Mouse (Mus musculus) kidney, postnatal 0 days (tissue): ENCODE results near the gene Cnksr1. TPM values are rescaled to one million over a fixed set of nuclear protein-coding genes. Genes with fewer than 3 reads are reported as not detected.

Experiments
- ATAC-seq: fragments of 200-750 bp; cut with Nextera tagmentation; replicated peaks from 2 replicates; pipeline ENCODE4 v1.8.0; 2017; ENCODE audit warnings: low read depth, moderate number of reproducible peaks, moderate TSS enrichment, moderate library complexity; ENCODE audit not compliant: low FRiP score
- DNase-seq: peaks from one replicate; pipeline ENCODE4 v3.0.0-alpha.2; 2016; ENCODE audit warnings: low spot score
- H3K27ac ChIP-seq: fragments of 300-500 bp; sonication (generic); 2 replicates; pipeline ENCODE4 v1.5.1; 2014; ENCODE audit warnings: mild to moderate bottlenecking
- H3K27me3 ChIP-seq: fragments of 300-500 bp; sonication (generic); 2 replicates; pipeline ENCODE4 v1.6.1; 2014; ENCODE audit warnings: low read length, mixed read lengths; ENCODE audit not compliant: insufficient read depth
- H3K36me3 ChIP-seq: fragments of 300-500 bp; sonication (generic); 2 replicates; pipeline ENCODE4 v1.6.1; 2014; ENCODE audit warnings: low read length, mixed read lengths; ENCODE audit not compliant: insufficient read depth
- H3K4me1 ChIP-seq: fragments of 300-500 bp; sonication (generic); replicated peaks from 2 replicates; pipeline ENCODE4 v1.6.1; 2014; ENCODE audit warnings: antibody characterized with exemption, low read length, mixed read lengths; ENCODE audit not compliant: insufficient read depth
- H3K4me2 ChIP-seq: fragments of 300-500 bp; sonication (generic); 2 replicates; pipeline ENCODE4 v1.6.1; 2014; ENCODE audit warnings: mild to moderate bottlenecking, low read length, moderate library complexity, mixed read lengths
- H3K4me3 ChIP-seq: fragments of 300-500 bp; sonication (generic); replicated peaks from 2 replicates; pipeline ENCODE4 v1.5.1; 2014; ENCODE audit warnings: low read depth, low read length
- H3K9ac ChIP-seq: fragments of 300-500 bp; sonication (generic); 2 replicates; pipeline ENCODE4 v1.6.1; 2014; ENCODE audit warnings: low read depth, low read length
- H3K9me3 ChIP-seq: fragments of 300-500 bp; sonication (generic); replicated peaks from 2 replicates; pipeline ENCODE4 v1.6.1; 2016; ENCODE audit warnings: low read length, inconsistent platforms, mixed read lengths
- CTCF ChIP-seq: IDR thresholded peaks from 2 replicates; pipeline ENCODE4 v1.5.1; 2016; ENCODE audit warnings: antibody characterized with exemption, low read depth, mild to moderate bottlenecking, moderate library complexity
- WGBS: fragments of 180-500 bp; shearing (Covaris S2); extraction: QIAGEN DNeasy Blood & Tissue Kit; methylation state at CpG from one replicate; pipeline ENCODE4 v1.1.7; 2014; 5-methylcytosine and 5-hydroxymethylcytosine counted together
- polyA plus RNA-seq: library from polyadenylated mRNA; unstranded; fragments of >200 nt; fragmentation: Nextera tagmentation; extraction: Ambion mirVana; gene quantifications from 2 replicates; pipeline ENCODE4 v1.2.1, GENCODE M21; 2015

Gene Cnksr1
- polyA plus RNA-seq, 1 experiment from 2014 or later, result 9.2 TPM

GRCm38 (mm10) chr4:134265860-134266585 is 27.8 kb upstream of the Cnksr1 start:
- H3K4me3 ChIP-seq, result no peak overlapping the region
- no peak for DNase-seq
- WGBS, result 25% methylated on average over 9 of the region's 9 CpGs
- H3K27ac ChIP-seq, result no peak overlapping the region; the same call in 1 of the 2 replicates
- H3K27me3 ChIP-seq, result no peaks in the 10 kb centered on the region
- H3K4me1 ChIP-seq, result no peaks in the 10 kb centered on the region
- TF ChIP-seq CTCF, result no peak
- H3K36me3 ChIP-seq, result no peaks in the 10 kb centered on the region
- H3K4me2 ChIP-seq, result no peak overlapping the region
- ATAC-seq, result no peak
- no peak overlapping the region for H3K9ac ChIP-seq
- H3K9me3 ChIP-seq, result no peaks in the 10 kb centered on the region

- H3K27ac ChIP-seq, result no peak overlapping the region
- no peak for ATAC-seq
- TF ChIP-seq CTCF, result peak; percentile 88
- no peak overlapping the region for H3K4me3 ChIP-seq
- no peaks in the 10 kb centered on the region for H3K36me3 ChIP-seq
- no peak overlapping the region for H3K9ac ChIP-seq
- no peak overlapping the region for H3K4me2 ChIP-seq
- DNase-seq, result peak; percentile 71
- H3K9me3 ChIP-seq, result no peaks in the 10 kb centered on the region
- no peaks in the 10 kb centered on the region for H3K4me1 ChIP-seq
- no peaks in the 10 kb centered on the region for H3K27me3 ChIP-seq
- 34% methylated on average over 6 of the region's 6 CpGs for WGBS
Measured at GRCm38 (mm10) chr4:134263191-134263590, 25.0 kb upstream of the Cnksr1 start.

- Histone ChIP-seq H3K36me3 (no peaks in the 10 kb centered on the region), H3K9me3 (no peaks in the 10 kb centered on the region), H3K27me3 (no peaks in the 10 kb centered on the region), H3K9ac (no peak overlapping the region), H3K27ac (no peak overlapping the region), H3K4me3 (no peak overlapping the region), H3K4me2 (no peak overlapping the region), H3K4me1 (peaks cover 23% of the 10 kb centered on the region)
- no peak for TF ChIP-seq CTCF
- ATAC-seq, result no peak
- DNase-seq, result peak; percentile 19
- 36% methylated on average over 11 of the region's 11 CpGs for WGBS
Measured at GRCm38 (mm10) chr4:134258354-134258753, 20.2 kb upstream of the Cnksr1 start.

GRCm38 (mm10) chr4:134257198-134258009 is 19.2 kb upstream of the Cnksr1 start:
- Histone ChIP-seq H3K36me3 (no peaks in the 10 kb centered on the region), H3K4me1 (peaks cover 24% of the 10 kb centered on the region), H3K27ac (peak overlapping the region; percentile 47), H3K27me3 (peaks cover 7% of the 10 kb centered on the region), H3K9ac (no peak overlapping the region), H3K4me3 (no peak overlapping the region), H3K4me2 (0 out of 2 replicates have a peak overlapping the region, but pooled peaks have one; percentile 11), H3K9me3 (no peaks in the 10 kb centered on the region)
- DNase-seq (peak; percentile 10), ATAC-seq (no peak)
- 31% methylated on average over 11 of the region's 11 CpGs for WGBS
- no peak for TF ChIP-seq CTCF

GRCm38 (mm10) chr4:134256407-134257197 is 18.4 kb upstream of the Cnksr1 start:
- WGBS, result 21% methylated on average over 19 of the region's 19 CpGs
- Histone ChIP-seq H3K27me3 (peaks cover 15% of the 10 kb centered on the region), H3K9ac (no peak overlapping the region), H3K36me3 (no peaks in the 10 kb centered on the region), H3K4me1 (peaks cover 30% of the 10 kb centered on the region), H3K4me2 (peak overlapping the region; percentile 11; the same call in 1 of the 2 replicates), H3K27ac (peak overlapping the region; percentile 47), H3K4me3 (no peak overlapping the region), H3K9me3 (no peaks in the 10 kb centered on the region)
- 0 out of 2 replicates have a peak, but pooled peaks have one; percentile 30 for ATAC-seq
- peak; percentile 59 for DNase-seq
- TF ChIP-seq CTCF, result no peak

GRCm38 (mm10) chr4:134255854-134256253 is 17.7 kb upstream of the Cnksr1 start:
- H3K36me3 ChIP-seq, result no peaks in the 10 kb centered on the region
- H3K9me3 ChIP-seq, result no peaks in the 10 kb centered on the region
- H3K4me3 ChIP-seq, result no peak overlapping the region
- DNase-seq (peak; percentile 14), ATAC-seq (no peak)
- peaks cover 22% of the 10 kb centered on the region for H3K27me3 ChIP-seq
- no peak for TF ChIP-seq CTCF
- H3K9ac ChIP-seq, result no peak overlapping the region
- H3K4me1 ChIP-seq, result peaks cover 37% of the 10 kb centered on the region
- no peak overlapping the region; the same call in 1 of the 2 replicates for H3K27ac ChIP-seq
- 34% methylated on average over 4 of the region's 4 CpGs for WGBS
- H3K4me2 ChIP-seq, result no peak overlapping the region
